Mouse (Mus musculus): ENCODE measurements around the gene Polr1d.

Gene Polr1d

GRCm38 (mm10) chr5:147055572-147056245 lies 21.1 kb upstream of the Polr1d start:
- WGBS: 65% methylated on average over 6 of the region's 6 CpGs

GRCm38 (mm10) chr5:147056712-147057290 lies 20.0 kb upstream of the Polr1d start:
- 92% methylated on average over 10 of the region's 10 CpGs for WGBS

DNA sequence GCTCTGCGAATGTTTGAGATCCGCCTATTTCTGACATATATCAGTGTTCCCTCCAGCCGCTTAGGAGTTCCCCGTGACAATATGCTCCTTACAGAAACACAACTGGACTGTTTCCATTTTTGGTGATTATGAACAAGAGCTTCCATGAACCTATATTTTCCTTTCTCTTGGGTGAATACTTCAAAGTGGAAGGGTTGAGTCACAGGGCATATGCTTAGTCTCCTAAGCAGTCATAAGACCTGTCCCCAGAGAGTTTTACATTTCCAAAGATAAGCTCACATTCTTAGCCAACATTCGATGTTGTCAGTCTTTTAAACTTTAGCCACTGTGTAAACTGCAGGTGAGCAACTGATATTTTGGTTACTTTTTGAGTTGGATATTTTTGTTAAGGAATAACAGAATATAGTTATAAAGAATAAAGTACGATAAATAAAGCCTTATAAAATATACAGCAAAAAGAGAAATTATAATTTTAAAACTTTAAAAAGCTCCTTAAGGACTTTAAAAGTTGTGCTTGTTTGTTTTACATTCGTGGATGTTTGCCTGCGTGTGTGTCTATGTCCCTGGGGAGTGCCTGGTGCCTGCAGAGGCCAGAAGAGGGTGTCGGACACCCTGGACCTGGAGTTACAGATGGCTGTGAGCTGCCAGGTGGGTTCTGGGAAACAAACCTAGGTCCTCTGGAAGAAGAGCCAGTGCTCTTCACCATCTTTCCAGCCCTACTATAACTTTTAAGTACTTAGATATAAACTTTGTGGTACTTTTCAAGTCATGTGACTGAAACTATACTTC lies 19.0 kb upstream of the Polr1d start:
- WGBS: 87% methylated on average over 9 of the region's 9 CpGs

GRCm38 (mm10) chr5:147058661-147059060 lies 18.2 kb upstream of the Polr1d start:
- WGBS: 92% methylated on average over 5 of the region's 5 CpGs

DNA sequence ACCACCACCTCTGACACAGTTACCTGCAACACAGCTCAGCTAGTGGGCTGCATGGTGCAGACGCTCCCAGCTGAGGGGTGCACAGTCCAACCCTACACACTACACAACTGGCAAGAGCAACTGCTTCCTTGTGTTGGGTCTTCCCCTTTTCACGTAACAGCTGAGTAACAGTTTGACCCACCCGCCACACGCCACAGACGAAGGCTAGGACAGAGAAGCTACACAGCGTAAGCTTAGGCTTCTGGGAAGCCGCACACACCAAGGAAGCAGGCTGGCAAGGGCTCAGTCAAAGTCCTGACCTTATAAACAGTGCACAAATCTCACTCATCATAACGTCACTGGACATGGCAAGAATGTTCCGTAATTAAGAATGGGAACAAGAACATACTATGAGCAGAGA lies 17.5 kb upstream of the Polr1d start:
- 78% methylated on average over 9 of the region's 9 CpGs for WGBS

DNA sequence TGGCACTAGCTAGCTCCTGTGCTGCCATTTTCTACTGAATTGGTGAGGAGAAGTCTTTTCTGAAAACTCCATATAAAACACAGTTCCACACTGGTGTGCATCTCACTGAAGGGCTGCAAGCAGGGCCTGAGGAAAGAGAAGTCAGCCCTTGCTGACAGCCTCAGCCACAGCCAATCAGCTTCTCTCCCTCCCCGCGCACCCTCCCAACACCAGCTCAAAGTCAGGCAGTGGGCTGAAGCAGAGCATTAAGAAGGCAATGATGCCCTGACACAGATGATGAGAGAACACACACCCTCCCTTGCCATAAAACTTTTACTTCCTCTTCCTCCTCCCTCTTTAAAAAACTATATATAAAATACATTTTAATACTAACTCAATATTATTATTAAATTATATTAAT lies 16.8 kb upstream of the Polr1d start:
- 87% methylated on average over 2 of the region's 2 CpGs for WGBS

DNA sequence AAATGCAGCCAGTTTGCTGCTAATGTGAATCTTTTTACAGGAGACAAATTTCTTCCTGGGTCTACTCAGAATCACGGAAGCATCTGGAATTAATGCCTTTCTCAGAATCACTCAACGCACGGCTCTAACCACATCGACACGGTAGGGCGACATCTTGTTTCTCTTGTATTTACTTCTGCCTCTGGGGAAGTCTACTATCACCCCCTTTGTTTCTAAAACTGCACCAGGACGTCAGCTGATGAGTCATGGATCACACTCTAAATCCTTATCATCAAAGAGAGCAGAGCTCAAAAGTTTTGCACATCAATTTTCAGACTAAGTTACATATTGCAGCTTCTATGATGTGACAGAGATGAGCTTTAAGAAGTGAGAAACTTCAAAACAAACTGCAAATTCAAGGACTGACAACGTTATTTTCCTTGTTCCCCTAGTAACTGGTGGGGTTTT lies 13.6 kb upstream of the Polr1d start:
- 45% methylated on average over 8 of the region's 8 CpGs for WGBS

DNA sequence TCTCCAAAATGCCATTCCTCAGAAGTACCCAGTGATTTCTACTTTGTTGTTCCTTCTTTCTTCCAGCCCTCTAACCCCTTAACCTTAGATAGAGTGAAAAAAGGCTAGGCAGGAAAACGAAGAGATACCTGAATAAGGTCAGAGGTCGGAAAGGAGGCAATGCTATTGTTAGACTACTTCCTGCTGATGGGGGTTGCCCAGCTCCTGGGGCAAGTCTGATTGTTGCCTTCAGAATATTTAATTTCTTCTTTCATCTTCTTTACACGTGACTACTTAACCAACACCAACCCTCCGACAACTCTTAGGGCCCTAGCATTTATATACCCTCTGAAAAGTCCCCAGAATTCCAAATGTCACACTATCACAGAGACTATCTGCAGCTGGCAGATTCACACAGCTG lies 10.7 kb upstream of the Polr1d start:
- 73% methylated on average over 4 of the region's 4 CpGs for whole genome bisulfite sequencing

- WGBS: 77% methylated on average over 5 of the region's 5 CpGs
Observed at GRCm38 (mm10) chr5:147066965-147067364, 9.9 kb upstream of the Polr1d start.

DNA sequence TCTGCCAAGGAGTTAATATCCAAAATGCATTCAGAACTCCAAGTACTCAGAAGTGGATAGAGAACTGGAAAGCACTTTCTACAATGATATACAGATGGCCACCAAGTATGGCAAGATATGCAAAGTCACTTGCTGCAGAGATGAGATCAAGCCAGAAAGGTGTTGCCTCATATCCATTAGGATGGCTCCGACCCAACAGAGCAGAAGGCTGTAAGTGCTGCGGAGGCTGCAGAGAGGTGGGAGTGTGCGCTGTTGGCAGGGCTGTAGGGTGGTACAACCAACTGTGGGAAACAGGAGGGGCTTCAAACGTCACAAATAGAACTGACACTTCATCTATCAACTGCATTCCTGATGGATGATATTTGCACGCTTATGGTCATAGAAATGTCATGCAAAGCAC lies 8.0 kb upstream of the Polr1d start:
- 49% methylated on average over 5 of the region's 5 CpGs for WGBS

DNA sequence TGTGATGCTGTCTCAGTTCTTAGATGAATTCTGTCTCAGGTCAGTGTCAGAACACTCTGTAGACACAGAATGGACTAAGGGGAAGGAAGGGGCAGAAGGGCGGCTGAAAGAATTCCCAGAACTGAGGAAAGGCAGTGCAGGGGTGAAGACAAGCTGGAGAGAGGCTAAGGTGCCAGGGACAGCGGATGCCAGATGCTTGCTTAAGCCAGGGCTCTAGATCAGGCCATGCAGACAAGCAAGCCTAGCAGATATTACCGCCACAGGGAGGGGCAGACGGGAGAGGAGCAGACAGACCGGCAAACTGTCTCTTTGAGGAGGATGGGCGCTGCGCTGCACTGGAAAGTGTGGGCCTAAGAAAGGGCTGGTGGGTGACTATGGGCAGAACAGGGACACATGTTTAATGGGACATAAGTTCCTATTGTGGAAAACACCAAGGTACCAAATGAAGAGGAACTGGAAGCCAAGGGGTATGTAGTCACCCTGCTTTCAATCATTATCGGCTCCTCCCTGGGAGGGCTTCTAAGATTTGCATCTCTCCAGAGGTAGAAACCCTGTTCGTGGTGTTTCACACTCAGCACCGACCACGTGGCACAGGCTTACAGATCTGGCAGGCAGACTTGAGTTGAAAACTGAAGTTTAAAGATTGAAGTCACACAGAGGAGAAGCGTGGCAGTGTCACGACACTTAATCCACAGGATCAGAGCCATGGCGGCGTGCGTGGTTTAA lies 5.9 kb upstream of the Polr1d start:
- 83% methylated on average over 16 of the region's 16 CpGs for whole genome bisulfite sequencing

- WGBS: 72% methylated on average over 4 of the region's 4 CpGs
Observed at GRCm38 (mm10) chr5:147071886-147072285, 5.0 kb upstream of the Polr1d start.

DNA sequence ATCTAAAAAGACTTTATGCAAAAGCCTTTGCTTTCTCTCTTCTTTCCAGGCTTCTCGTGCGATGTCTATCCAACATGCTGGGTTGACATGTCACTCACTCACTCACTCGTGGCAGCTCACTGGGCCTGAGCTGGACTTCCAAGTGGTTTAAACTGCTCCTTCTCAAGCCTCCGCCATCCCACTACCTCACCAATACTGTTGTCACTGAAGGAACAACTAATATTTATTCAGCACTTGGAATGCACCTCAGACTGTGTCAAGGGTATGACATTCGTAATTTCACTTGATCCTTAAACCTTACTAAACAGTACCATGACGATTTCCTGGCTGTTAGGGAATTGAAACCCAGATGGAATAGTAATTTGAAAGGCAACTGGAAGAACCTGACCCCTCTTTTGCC lies 3.0 kb upstream of the Polr1d start:
- 86% methylated on average over 6 of the region's 6 CpGs for WGBS

DNA sequence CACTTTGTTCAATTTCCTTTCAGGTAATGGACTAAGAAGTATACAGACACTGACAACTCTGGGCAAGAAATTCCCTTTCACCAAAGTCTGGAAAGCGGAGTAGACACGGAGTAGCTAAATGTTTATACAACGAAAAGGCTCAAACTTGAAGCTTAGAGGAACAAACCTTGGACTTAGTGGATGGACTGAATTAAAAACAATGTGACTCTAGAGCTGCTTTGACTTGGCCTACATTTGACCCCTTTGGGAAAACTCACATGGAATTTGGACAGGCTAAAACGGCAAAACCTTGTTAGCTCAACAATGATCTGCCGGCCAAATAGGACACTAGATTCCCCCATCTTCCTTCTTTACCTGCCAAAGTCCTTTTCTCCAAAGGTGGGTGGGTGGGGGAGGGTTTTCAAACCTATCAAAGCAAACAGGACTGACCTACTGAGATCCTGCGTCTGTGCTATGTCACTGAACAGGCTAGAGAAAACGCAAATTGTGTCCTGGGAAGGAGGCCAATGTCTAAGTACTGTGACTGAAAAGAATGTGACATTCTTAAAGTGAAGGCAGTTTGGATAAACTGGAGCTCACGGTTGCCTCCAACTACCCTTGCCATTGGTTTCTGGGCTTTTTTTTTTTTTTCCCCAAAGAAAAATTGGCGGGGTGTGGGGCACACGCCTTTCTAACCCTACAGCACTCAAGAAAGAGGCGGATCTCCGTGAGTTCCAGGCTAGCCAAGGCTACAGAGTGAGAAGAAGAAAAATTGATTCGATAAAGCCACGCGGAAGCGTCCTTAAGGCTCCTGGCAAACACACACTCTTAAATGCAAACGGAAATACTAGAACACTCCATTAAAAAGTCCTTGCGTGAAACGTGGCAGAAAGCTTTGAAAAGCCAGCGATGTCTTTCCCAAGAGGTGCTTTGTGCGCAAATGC lies 1.5 kb upstream of the Polr1d start:
- 15% methylated on average over 21 of the region's 21 CpGs for WGBS

- under 1% methylated on average over 65 of the region's 65 CpGs for WGBS
Observed at GRCm38 (mm10) chr5:147076026-147076798, 638 bp upstream of the Polr1d start, which contains the start of gene Lnx2. Gene Lnx2 (minus strand): TSS chr5:147076586.

DNA sequence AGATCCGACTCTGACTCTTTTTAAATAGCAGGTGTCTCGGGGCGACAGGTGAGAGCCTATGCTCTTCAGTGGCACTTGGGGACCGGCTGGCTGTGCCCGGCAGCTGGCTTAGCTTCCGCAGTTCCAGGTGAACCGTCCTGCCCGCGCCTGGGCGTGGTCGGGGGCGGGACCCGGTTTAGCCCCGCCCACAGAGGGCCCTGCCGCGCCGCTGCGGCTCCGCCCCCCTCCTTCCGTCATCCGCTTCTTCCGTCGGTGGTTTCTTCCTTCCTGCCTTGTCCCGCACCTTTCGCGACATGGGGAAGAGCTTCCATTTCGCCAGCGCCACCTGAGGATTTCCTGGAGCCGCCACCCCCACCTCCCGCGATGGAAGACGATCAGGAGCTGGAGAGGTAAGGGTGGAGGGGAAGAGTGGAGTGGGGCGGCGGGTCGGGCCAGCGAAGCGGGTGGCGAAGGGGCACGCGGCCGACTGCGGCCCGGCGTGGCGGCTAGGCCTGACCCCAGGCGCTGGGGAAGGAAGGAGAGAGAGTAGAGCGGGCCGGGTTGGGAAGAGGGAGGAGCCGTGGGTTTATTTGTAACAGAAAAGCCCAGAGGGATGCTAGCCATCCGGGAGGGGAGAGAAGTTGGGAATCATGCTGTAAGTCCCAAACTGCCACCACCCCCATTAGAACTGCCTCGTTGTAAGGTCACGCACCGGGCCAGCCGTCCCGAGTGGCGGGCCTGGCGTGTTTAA lies 620 bp downstream of the Polr1d start:
- WGBS: under 1% methylated on average over 57 of the region's 57 CpGs

DNA sequence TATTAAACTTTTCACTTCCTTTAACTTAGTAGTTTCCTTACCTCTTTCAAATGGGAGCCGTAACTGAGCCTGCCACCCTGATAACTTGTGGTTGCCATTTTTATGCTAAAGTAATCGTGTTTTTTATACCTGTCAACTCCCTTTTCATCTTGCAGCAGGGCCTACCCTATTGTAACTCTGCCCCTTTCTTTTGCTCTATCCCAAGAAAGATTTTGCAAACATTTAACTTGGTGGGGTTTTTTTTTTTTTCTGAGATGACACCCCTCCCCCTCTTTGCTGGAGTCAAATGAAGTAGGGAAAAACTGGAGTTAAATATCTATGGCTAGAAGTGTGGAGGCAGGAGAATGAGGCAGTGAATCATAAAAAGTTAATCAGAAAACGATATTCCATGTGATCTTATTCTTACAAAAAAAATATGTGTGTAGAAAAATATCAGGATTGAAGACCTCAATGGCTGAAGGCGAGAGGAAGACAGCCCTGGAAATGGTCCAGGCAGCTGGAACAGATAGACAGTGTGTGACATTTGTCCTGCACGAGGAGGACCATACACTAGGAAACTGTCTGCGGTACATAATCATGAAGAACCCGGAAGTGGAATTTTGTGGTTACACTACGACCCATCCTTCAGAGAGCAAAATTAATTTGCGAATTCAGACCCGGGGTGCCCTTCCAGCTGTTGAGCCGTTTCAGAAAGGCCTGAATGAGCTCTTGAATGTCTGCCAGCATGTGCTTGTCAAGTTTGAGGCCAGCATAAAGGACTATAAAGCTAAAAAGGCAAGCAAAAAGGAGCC lies 1.5 kb downstream of the Polr1d start:
- WGBS: 37% methylated on average over 11 of the region's 11 CpGs

GRCm38 (mm10) chr5:147085201-147085894 lies 8.5 kb downstream of the Polr1d start:
- 51% methylated on average over 9 of the region's 9 CpGs for WGBS

Measured in cerebral cortex, adult 2 months (tissue).